Mouse (Mus musculus) thymus, adult 2 months (tissue): ENCODE measurements at regions not wholly inside any gene's neighbourhood (a gene's known extent, or its start where the extent isn't known, plus 50 kb on each side); places are given as distances from the start of the nearest gene placed in this dataset.

Source experiments
- DNase-seq: peaks from one replicate; pipeline ENCODE4 v3.0.0; 2021
- H3K27ac ChIP-seq: fragments of 200-500 bp; 2 replicates; pipeline ENCODE4 v1.5.1; 2012; ENCODE audit warnings: low read length, control low read depth; ENCODE audit not compliant: control insufficient read depth, insufficient read depth
- H3K27me3 ChIP-seq: fragments of 200-500 bp; 2 replicates; pipeline ENCODE4 v1.6.1; 2012; ENCODE audit warnings: mild to moderate bottlenecking, low read length, moderate library complexity, mixed read lengths; ENCODE audit not compliant: control insufficient read depth, insufficient read depth
- H3K36me3 ChIP-seq: fragments of 200-500 bp; 2 replicates; pipeline ENCODE4 v1.6.1; 2012; ENCODE audit warnings: mild to moderate bottlenecking, low read length, moderate library complexity; ENCODE audit not compliant: control insufficient read depth, insufficient read depth
- H3K4me1 ChIP-seq: fragments of 200-500 bp; replicated peaks from 2 replicates; pipeline ENCODE4 v1.6.1; 2012; ENCODE audit warnings: low read length; ENCODE audit not compliant: control insufficient read depth, insufficient read depth
- H3K4me3 ChIP-seq: fragments of 200-500 bp; 2 replicates; pipeline ENCODE4 v1.5.1; 2012; ENCODE audit warnings: mild to moderate bottlenecking, low read length, control low read depth, moderate library complexity; ENCODE audit not compliant: control insufficient read depth, insufficient read depth
- CTCF ChIP-seq: fragments of 200-500 bp; IDR thresholded peaks from 2 replicates; pipeline ENCODE4 v1.5.1; 2012; ENCODE audit warnings: mild to moderate bottlenecking, control low read depth, low read length, moderate library complexity, borderline replicate concordance; ENCODE audit not compliant: control insufficient read depth, poor library complexity, insufficient read depth; ENCODE audit errors: extremely low read depth
- POLR2A ChIP-seq: fragments of 200-500 bp; IDR thresholded peaks from 2 replicates; pipeline ENCODE4 v1.6.1; 2012; ENCODE audit warnings: mild to moderate bottlenecking, low read length, control low read depth, moderate library complexity; ENCODE audit not compliant: control insufficient read depth, poor library complexity, insufficient read depth; ENCODE audit errors: extremely low read depth
- WGBS: fragments of 180-500 bp; shearing (Covaris S2); methylation state at CpG from one replicate; pipeline ENCODE4 v1.1.7; 2018; 5-methylcytosine and 5-hydroxymethylcytosine counted together

DNA sequence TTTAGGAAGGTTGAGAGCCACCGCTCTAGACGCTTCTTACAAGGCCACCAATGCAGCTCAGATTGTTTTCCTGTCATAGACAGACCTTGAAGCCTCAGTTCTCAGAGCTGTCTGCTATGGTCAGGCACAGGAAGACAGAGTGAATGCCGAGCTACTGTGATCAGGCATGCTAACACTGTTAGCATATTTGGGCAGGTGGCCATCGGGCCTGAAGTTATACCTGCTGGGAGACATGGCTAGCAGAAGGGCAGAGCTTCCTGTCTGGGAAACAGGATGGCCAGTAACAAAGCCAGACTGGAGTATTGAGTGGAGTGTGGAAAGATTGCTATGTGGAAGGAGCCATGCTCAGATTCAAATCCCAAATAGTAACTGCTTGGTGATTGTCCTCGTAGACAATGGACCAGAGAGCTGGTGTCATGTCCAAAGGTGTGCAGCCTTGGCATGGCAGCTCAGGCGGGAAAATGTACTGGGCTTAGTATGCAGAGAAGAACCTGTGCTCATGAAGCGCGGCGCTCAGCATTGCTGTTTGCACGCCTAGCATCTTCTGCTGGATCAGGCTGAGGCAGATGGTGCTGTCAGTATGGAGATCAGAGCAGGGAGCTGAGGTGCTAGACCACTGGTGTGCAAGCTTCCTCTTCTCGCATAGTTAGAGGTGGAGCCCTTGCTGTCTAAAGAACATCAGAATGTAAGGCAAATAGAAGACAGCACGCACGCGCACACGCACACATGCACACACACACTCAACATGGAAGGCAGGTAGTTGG, 60.3 kb upstream of the 2410004P03Rik start:
- H3K27ac ChIP-seq = no peak overlapping the region
- TF ChIP-seq CTCF = no peak
- TF ChIP-seq POLR2A = no peak
- H3K36me3 ChIP-seq = no peaks in the 10 kb centered on the region
- H3K27me3 ChIP-seq = no peaks in the 10 kb centered on the region
- no peak for DNase-seq
- no peak overlapping the region for H3K4me3 ChIP-seq
- WGBS = 91% methylated on average over 15 of the region's 15 CpGs
- H3K4me1 ChIP-seq = no peaks in the 10 kb centered on the region

- no peak for DNase-seq
- no peaks in the 10 kb centered on the region for H3K4me1 ChIP-seq
- no peak overlapping the region for H3K4me3 ChIP-seq
- 88% methylated on average over 9 of the region's 9 CpGs for WGBS
- no peak for TF ChIP-seq CTCF
- TF ChIP-seq POLR2A = no peak
- H3K36me3 ChIP-seq = no peaks in the 10 kb centered on the region
- no peaks in the 10 kb centered on the region for H3K27me3 ChIP-seq
- no peak overlapping the region for H3K27ac ChIP-seq
Measured at GRCm38 (mm10) chr12:17069808-17070207, 58.3 kb upstream of the 2410004P03Rik start.

- DNase-seq = no peak
- Histone ChIP-seq H3K36me3 (no peaks in the 10 kb centered on the region), H3K4me3 (no peak overlapping the region), H3K4me1 (no peaks in the 10 kb centered on the region), H3K27ac (no peak overlapping the region), H3K27me3 (no peaks in the 10 kb centered on the region)
- WGBS = 73% methylated on average over 5 of the region's 5 CpGs
- TF ChIP-seq POLR2A (no peak), CTCF (no peak)
Measured at GRCm38 (mm10) chr12:17069161-17069560, 57.6 kb upstream of the 2410004P03Rik start.

GRCm38 (mm10) chr12:17063920-17064319, 52.4 kb upstream of the 2410004P03Rik start:
- no peaks in the 10 kb centered on the region for H3K27me3 ChIP-seq
- no peak for DNase-seq
- H3K36me3 ChIP-seq = no peaks in the 10 kb centered on the region
- no peak overlapping the region for H3K4me3 ChIP-seq
- no peak for TF ChIP-seq CTCF
- no peak for TF ChIP-seq POLR2A
- WGBS = 73% methylated on average over 5 of the region's 5 CpGs
- H3K4me1 ChIP-seq = no peaks in the 10 kb centered on the region
- H3K27ac ChIP-seq = no peak overlapping the region
